Mouse (Mus musculus): Measurements from ENCODE around the gene Ap1s3.

Ap1s3 gene

GRCm38 (mm10) chr1:79589971-79590763 lies 81.6 kb downstream of the Ap1s3 start:
- DNase-seq = no peak

- no peak for DNase-seq
Measured at GRCm38 (mm10) chr1:79589424-79589823, 82.3 kb downstream of the Ap1s3 start.

DNA sequence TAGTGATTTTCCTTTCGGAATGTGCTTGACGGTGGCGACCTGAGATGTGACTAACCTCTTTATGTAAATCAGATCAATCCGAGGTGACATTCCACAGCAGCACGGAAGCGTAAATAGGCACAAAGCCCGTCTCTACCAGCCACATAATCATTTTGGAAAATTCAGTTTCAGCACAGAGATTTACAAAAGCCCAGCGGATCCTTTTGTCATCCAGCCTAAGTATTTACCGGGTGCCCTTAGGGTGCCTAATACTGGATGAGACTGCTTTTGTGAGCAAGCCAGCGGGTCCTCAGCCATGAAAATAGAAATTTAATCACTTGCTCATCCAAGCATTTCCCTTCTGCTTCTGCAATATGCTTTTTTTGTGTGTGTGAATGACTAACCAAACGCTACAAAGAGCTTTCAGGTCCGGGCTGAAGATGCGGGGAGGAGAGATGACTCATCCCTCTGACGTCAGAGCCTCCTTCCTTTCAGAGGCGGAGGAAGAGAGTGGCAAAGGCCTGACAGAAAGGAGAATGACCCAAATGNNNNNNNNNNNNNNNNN lies 90.6 kb downstream of the Ap1s3 start:
- DNase-seq = peak; percentile 77 to 83

- DNase-seq = no peak
Measured at GRCm38 (mm10) chr1:79577357-79577756, 94.4 kb downstream of the Ap1s3 start.

DNA sequence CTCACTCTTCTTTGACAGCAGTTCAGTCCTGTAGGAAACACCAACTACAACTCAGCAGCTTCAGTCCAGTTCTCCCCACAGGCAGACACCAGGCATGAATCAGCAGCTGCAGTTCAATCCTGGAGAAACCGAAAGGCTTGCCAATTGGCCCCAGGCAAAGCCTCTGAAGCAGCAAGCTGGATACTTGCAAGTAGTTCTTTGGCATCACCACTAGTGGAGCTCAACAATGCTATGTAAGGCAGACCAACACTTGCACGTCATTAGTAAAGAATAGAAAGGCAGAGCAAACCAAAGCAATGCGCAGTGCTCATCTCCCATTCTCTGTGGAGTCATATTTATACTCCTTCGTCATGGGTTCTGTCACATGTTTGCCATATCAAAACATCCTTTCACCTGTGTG lies 99.9 kb downstream of the Ap1s3 start:
- DNase-seq = no peak

GRCm38 (mm10) chr1:79571126-79571525 lies 100.6 kb downstream of the Ap1s3 start:
- DNase-seq = no peak

DNA sequence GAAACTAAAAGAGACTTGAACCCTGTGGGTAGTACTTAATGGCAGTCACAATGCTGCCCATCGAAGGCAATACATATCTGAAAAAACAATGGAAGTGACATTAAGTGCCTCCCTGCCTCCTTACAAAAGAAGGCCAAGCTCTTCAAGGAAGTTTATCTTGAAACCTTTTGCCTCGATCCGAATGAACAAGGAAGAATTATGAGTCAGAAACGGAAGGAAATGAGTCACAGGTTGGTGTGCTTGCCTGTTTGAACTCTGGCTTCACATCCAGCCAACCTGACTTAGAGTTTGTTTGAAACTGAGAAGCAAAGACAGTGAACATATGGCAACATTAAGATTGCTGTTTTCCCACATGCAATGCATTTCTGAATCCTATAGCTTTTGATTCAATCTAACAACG lies 110.6 kb downstream of the Ap1s3 start:
- DNase-seq = no peak
